Mouse (Mus musculus) spleen, adult 2 months (tissue): ENCODE results near the gene Pold2.

Source experiments
- CTCF ChIP-seq: fragments of 200-500 bp; IDR thresholded peaks from 2 replicates; pipeline ENCODE4 v1.5.1; 2011; ENCODE audit warnings: mild to moderate bottlenecking, inconsistent platforms; ENCODE audit not compliant: insufficient read depth, insufficient read length, insufficient replicate concordance; ENCODE audit errors: extremely low read depth
- POLR2A ChIP-seq: fragments of 200-500 bp; IDR thresholded peaks from 2 replicates; pipeline ENCODE4 v1.6.1; 2011; ENCODE audit warnings: low read depth, low read length, inconsistent platforms

- TF ChIP-seq CTCF: no peak
- no peak for TF ChIP-seq POLR2A
Measured at GRCm38 (mm10) chr11:5899286-5899685, 21.2 kb upstream of the Pold2 start.
